Mouse (Mus musculus) spleen, adult 2 months (tissue): Measurements from ENCODE around the gene Alg9. TPM values are rescaled to one million over a fixed set of nuclear protein-coding genes. Genes with fewer than 3 reads are reported as not detected.

ENCODE experiments used
- DNase-seq, 2 experiments: peaks; one replicate each; pipeline versions ENCODE4 v3.0.0 to v3.0.0-alpha.2; 2012 to 2021; ENCODE audit warnings: low spot score in 2 of 2, low read depth in 1 of 2
- H3K27ac ChIP-seq: fragments of 200-500 bp; 2 replicates; pipeline ENCODE4 v1.5.1; 2012; ENCODE audit warnings: low read length, inconsistent platforms; ENCODE audit not compliant: insufficient read depth
- H3K27me3 ChIP-seq: fragments of 200-500 bp; 2 replicates; pipeline ENCODE4 v1.6.1; 2012; ENCODE audit warnings: mild to moderate bottlenecking, moderate library complexity, low read length, inconsistent platforms; ENCODE audit not compliant: control insufficient read depth, insufficient read depth
- H3K36me3 ChIP-seq: fragments of 200-500 bp; 2 replicates; pipeline ENCODE4 v1.6.1; 2012; ENCODE audit warnings: mild to moderate bottlenecking, low read length, inconsistent platforms; ENCODE audit not compliant: control insufficient read depth, insufficient read depth
- H3K4me1 ChIP-seq: fragments of 200-500 bp; 2 replicates; pipeline ENCODE4 v1.6.1; 2011; ENCODE audit warnings: inconsistent platforms; ENCODE audit not compliant: control insufficient read depth, insufficient read depth, insufficient read length
- H3K4me3 ChIP-seq: fragments of 200-500 bp; 2 replicates; pipeline ENCODE4 v1.5.1; 2011; ENCODE audit warnings: mild to moderate bottlenecking, inconsistent platforms; ENCODE audit not compliant: insufficient read depth, insufficient read length; ENCODE audit errors: extremely low read depth
- CTCF ChIP-seq: fragments of 200-500 bp; IDR thresholded peaks from 2 replicates; pipeline ENCODE4 v1.5.1; 2011; ENCODE audit warnings: mild to moderate bottlenecking, inconsistent platforms; ENCODE audit not compliant: insufficient read depth, insufficient read length, insufficient replicate concordance; ENCODE audit errors: extremely low read depth
- POLR2A ChIP-seq: fragments of 200-500 bp; IDR thresholded peaks from 2 replicates; pipeline ENCODE4 v1.6.1; 2011; ENCODE audit warnings: low read depth, low read length, inconsistent platforms
- WGBS: fragments of 180-500 bp; shearing (Covaris S2); methylation state at CpG from one replicate; pipeline ENCODE4 v1.1.7; 2018; 5-methylcytosine and 5-hydroxymethylcytosine counted together
- polyA plus RNA-seq: library from polyadenylated mRNA; depleted of rRNA; stranded (reverse); fragments of >200 nt; gene quantifications from 2 replicates; pipeline ENCODE4 v1.2.3, GENCODE M21; 2012

The Alg9 gene
- polyA plus RNA-seq, 1 experiment, result 10.4 TPM

DNA sequence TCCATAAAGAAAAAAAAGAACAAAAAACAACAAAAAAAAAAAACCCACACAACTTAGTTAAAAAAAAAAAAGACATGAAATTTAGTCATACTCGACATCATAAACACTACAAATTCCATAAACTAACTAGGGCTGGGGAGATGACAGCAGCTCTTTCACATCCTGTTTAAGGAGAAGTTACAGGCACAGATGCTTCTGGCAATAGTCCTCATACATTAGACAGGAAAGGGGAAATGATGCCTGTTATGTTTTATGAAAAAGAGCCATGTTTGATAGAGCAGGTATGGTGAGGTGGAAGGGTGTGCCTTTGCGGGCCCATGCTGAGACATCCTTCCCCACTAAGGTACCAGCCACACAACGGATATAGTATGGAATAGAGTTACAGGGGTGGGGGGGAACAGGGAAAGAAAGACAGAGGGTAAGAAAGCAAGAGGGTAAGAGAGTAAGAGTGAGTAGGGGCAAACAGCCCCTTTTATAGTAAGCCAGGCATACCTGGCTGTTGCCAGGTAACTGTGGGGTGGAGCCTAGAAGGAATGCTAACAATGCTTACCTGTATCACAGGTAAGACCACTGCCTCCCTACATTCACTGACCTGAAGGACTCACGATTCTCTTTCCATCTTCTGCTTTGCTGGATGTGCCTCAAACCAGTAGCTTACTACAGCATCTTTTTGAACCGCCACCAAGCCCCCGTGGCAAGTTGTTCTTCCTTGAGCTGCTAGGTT is 13.1 kb upstream of the Alg9 start:
- no peak for TF ChIP-seq CTCF
- H3K27ac ChIP-seq, result no peak overlapping the region
- no peaks in the 10 kb centered on the region for H3K4me1 ChIP-seq
- no peaks in the 10 kb centered on the region for H3K27me3 ChIP-seq
- DNase-seq, result no peak
- H3K4me3 ChIP-seq, result no peak overlapping the region
- H3K36me3 ChIP-seq, result peaks cover 4% of the 10 kb centered on the region; the same call in 1 of the 2 replicates
- WGBS, result 70% methylated on average over 6 of the region's 6 CpGs

DNA sequence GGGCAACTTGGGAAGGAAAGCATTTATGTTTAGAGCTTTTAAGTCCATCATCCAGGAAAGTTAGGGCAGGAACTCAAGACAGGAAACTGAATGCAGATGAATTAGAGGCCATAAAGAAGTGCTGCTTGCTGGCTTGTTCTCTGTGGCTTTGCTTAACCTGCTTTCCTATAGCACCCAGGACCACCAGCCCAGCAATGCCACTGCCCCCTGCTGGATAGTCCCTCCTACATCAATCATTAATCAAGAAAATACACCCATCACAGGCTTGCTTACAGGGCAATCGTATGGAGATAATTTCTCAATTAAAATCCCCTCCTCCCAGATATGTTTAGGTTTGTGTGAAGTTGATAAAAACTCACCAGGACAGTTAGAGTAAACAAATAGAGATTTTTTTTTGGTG is 11.5 kb upstream of the Alg9 start:
- no peak for TF ChIP-seq POLR2A
- TF ChIP-seq CTCF, result no peak
- no peaks in the 10 kb centered on the region for H3K4me1 ChIP-seq
- peaks cover 4% of the 10 kb centered on the region; the same call in 1 of the 2 replicates for H3K36me3 ChIP-seq
- WGBS, result 87% methylated on average over 1 of the region's 1 CpGs
- no peak overlapping the region for H3K4me3 ChIP-seq
- no peak overlapping the region for H3K27ac ChIP-seq
- no peak for DNase-seq
- H3K27me3 ChIP-seq, result no peaks in the 10 kb centered on the region

DNA sequence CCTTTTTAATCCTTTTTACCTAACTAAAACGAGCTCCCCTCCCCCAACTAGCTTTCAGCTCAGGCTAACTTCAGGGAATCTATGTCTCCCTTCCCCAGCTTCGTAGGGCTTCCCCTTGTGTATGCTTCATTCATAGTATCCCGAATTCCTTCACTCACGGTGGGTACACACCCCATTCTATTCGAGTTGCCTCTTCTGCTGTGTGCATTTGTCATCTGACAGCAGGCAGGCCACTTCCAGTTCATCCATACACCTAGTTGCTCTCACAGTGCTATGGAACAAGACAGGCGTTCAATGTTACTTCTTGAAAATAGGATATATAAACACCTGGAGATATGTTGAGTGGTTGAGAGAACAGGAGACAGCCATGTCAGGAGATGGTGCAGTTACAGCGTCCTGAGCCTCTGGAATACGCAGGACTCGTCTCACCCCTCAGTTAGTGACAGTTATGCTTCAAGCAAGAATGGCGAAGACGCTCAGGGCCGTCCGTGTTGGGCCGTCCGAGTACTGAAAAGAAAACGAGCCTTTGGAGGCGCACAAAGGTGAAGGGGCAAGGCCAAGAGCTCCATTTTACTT is 7.2 kb upstream of the Alg9 start:
- Histone ChIP-seq H3K4me1 (no peaks in the 10 kb centered on the region; the same call in 1 of the 2 replicates), H3K36me3 (peaks cover 4% of the 10 kb centered on the region; the same call in 1 of the 2 replicates), H3K4me3 (peak overlapping the region; percentile 67), H3K27me3 (no peaks in the 10 kb centered on the region), H3K27ac (peak overlapping the region; percentile 94)
- DNase-seq, result no peak
- TF ChIP-seq POLR2A (no peak), CTCF (no peak)
- WGBS, result 2% methylated on average over 17 of the region's 17 CpGs

GRCm38 (mm10) chr9:50768107-50769002 is 6.5 kb upstream of the Alg9 start, which contains the start of gene Fdxacb1:
TSS of gene Fdxacb1 (plus strand) at chr9:50768236.
- peak; percentile 96 to 97 for DNase-seq
- TF ChIP-seq POLR2A (peak; percentile 14; the same call in 1 of the 2 replicates), CTCF (peak; percentile 72)

GRCm38 (mm10) chr9:50770011-50770410 is 4.8 kb upstream of the Alg9 start:
- H3K27ac ChIP-seq, result no peak overlapping the region
- TF ChIP-seq CTCF, result no peak
- H3K4me3 ChIP-seq, result no peak overlapping the region
- H3K36me3 ChIP-seq, result no peaks in the 10 kb centered on the region
- DNase-seq, result no peak
- WGBS, result 89% methylated on average over 2 of the region's 2 CpGs
- H3K4me1 ChIP-seq, result peaks cover 4% of the 10 kb centered on the region
- H3K27me3 ChIP-seq, result no peaks in the 10 kb centered on the region

More at GRCm38 (mm10) chr9:50768107-50769002, 6.5 kb upstream of the Alg9 start, which contains the start of gene Fdxacb1:
- peak within 1 kb of the TSS; percentile 67 for H3K4me3 ChIP-seq
- 5% methylated on average over 59 of the region's 59 CpGs for WGBS
- H3K27ac ChIP-seq, result peak within 1 kb of the TSS; percentile 94
- no peaks in the 10 kb centered on the region for H3K27me3 ChIP-seq
- H3K36me3 ChIP-seq, result peaks cover 4% of the 10 kb centered on the region; the same call in 1 of the 2 replicates
- no peaks in the 10 kb centered on the region; the same call in 1 of the 2 replicates for H3K4me1 ChIP-seq

GRCm38 (mm10) chr9:50774026-50774462 is 775 bp upstream of the Alg9 start:
- WGBS, result 20% methylated on average over 4 of the region's 4 CpGs
- Histone ChIP-seq H3K4me1 (peaks cover 9% of the 10 kb centered on the region), H3K27ac (peak overlapping the region; percentile 61; the same call in 1 of the 2 replicates), H3K4me3 (0 out of 2 replicates have a peak overlapping the region, but pooled peaks have one; percentile 8), H3K36me3 (peaks cover under 1% of the 10 kb centered on the region; the same call in 1 of the 2 replicates), H3K27me3 (no peaks in the 10 kb centered on the region)
- peak in 1 of 2 experiments; percentile 72 for DNase-seq
- TF ChIP-seq POLR2A, result no peak
- no peak for TF ChIP-seq CTCF
